Mouse (Mus musculus) thymus, adult 2 months (tissue): ENCODE results near the gene Sec24b. TPM values are rescaled to one million over a fixed set of nuclear protein-coding genes. Genes with fewer than 3 reads are reported as not detected.

Experiments used
- DNase-seq: peaks from one replicate; pipeline ENCODE4 v3.0.0; 2021
- H3K27ac ChIP-seq: fragments of 200-500 bp; 2 replicates; pipeline ENCODE4 v1.5.1; 2012; ENCODE audit warnings: low read length, control low read depth; ENCODE audit not compliant: control insufficient read depth, insufficient read depth
- H3K27me3 ChIP-seq: fragments of 200-500 bp; 2 replicates; pipeline ENCODE4 v1.6.1; 2012; ENCODE audit warnings: mild to moderate bottlenecking, low read length, moderate library complexity, mixed read lengths; ENCODE audit not compliant: control insufficient read depth, insufficient read depth
- H3K36me3 ChIP-seq: fragments of 200-500 bp; 2 replicates; pipeline ENCODE4 v1.6.1; 2012; ENCODE audit warnings: mild to moderate bottlenecking, low read length, moderate library complexity; ENCODE audit not compliant: control insufficient read depth, insufficient read depth
- H3K4me1 ChIP-seq: fragments of 200-500 bp; replicated peaks from 2 replicates; pipeline ENCODE4 v1.6.1; 2012; ENCODE audit warnings: low read length; ENCODE audit not compliant: control insufficient read depth, insufficient read depth
- H3K4me3 ChIP-seq: fragments of 200-500 bp; 2 replicates; pipeline ENCODE4 v1.5.1; 2012; ENCODE audit warnings: mild to moderate bottlenecking, low read length, control low read depth, moderate library complexity; ENCODE audit not compliant: control insufficient read depth, insufficient read depth
- CTCF ChIP-seq: fragments of 200-500 bp; IDR thresholded peaks from 2 replicates; pipeline ENCODE4 v1.5.1; 2012; ENCODE audit warnings: mild to moderate bottlenecking, control low read depth, low read length, moderate library complexity, borderline replicate concordance; ENCODE audit not compliant: control insufficient read depth, poor library complexity, insufficient read depth; ENCODE audit errors: extremely low read depth
- POLR2A ChIP-seq: fragments of 200-500 bp; IDR thresholded peaks from 2 replicates; pipeline ENCODE4 v1.6.1; 2012; ENCODE audit warnings: mild to moderate bottlenecking, low read length, control low read depth, moderate library complexity; ENCODE audit not compliant: control insufficient read depth, poor library complexity, insufficient read depth; ENCODE audit errors: extremely low read depth
- WGBS: fragments of 180-500 bp; shearing (Covaris S2); methylation state at CpG from one replicate; pipeline ENCODE4 v1.1.7; 2018; 5-methylcytosine and 5-hydroxymethylcytosine counted together
- polyA plus RNA-seq: library from polyadenylated mRNA; depleted of rRNA; stranded (reverse); fragments of >200 nt; gene quantifications from 2 replicates; pipeline ENCODE4 v1.2.3, GENCODE M21; 2012

Sec24b gene
- polyA plus RNA-seq, 1 experiment = 149 TPM

GRCm38 (mm10) chr3:129978716-129979115 is 82.6 kb downstream of the Sec24b start:
- TF ChIP-seq POLR2A = no peak
- no peak for TF ChIP-seq CTCF
- no peak for DNase-seq
- 96% methylated on average over 9 of the region's 9 CpGs for WGBS
- Histone ChIP-seq H3K27me3 (no peaks in the 10 kb centered on the region), H3K4me1 (no peaks in the 10 kb centered on the region), H3K4me3 (no peak overlapping the region), H3K36me3 (peaks cover 15% of the 10 kb centered on the region), H3K27ac (no peak overlapping the region)

DNA sequence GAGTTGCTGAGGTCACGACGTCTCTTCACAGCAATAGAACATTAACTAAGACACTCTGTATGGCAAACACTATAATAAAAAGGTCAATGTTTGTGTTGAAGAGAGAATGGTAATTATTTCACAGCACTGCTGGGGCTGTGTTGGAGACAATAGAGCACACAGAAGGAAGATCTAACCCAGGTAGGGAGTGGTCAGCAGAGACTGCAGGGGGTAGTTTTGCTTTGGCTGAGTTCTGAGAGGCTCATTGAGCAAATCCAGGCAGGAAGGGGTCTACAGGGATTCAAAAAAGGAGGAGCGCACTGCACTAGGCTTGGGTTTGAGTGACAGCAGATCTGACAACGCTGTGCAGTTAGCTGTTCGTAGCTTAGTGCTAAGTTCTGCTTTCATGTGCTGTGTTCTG is 85.0 kb downstream of the Sec24b start:
- 97% methylated on average over 5 of the region's 5 CpGs for WGBS
- no peaks in the 10 kb centered on the region for H3K27me3 ChIP-seq
- H3K4me3 ChIP-seq = no peak overlapping the region
- DNase-seq = no peak
- TF ChIP-seq CTCF (no peak), POLR2A (no peak)
- H3K36me3 ChIP-seq = no peaks in the 10 kb centered on the region
- H3K4me1 ChIP-seq = no peaks in the 10 kb centered on the region
- H3K27ac ChIP-seq = no peak overlapping the region

- TF ChIP-seq POLR2A = no peak
- TF ChIP-seq CTCF = no peak
- no peaks in the 10 kb centered on the region for H3K27me3 ChIP-seq
- WGBS = 30% methylated on average over 19 of the region's 19 CpGs
- peaks cover 15% of the 10 kb centered on the region for H3K4me1 ChIP-seq
- H3K36me3 ChIP-seq = no peaks in the 10 kb centered on the region
- peak overlapping the region; percentile 79 for H3K4me3 ChIP-seq
- no peak for DNase-seq
- no peak overlapping the region; the same call in 1 of the 2 replicates for H3K27ac ChIP-seq
Observed at GRCm38 (mm10) chr3:129970529-129971515, 90.5 kb downstream of the Sec24b start.

GRCm38 (mm10) chr3:129969432-129970395 is 91.6 kb downstream of the Sec24b start, which contains the start of gene Mcub:
Gene Mcub (minus strand): TSS chr3:129970206.
- no peak for TF ChIP-seq CTCF
- no peak for TF ChIP-seq POLR2A
- peak within 1 kb of the TSS; percentile 79 for H3K4me3 ChIP-seq
- peaks cover 17% of the 10 kb centered on the region for H3K4me1 ChIP-seq
- 1% methylated on average over 63 of the region's 63 CpGs for WGBS
- no peaks in the 10 kb centered on the region for H3K36me3 ChIP-seq
- peak; percentile 51 for DNase-seq
- no peaks in the 10 kb centered on the region for H3K27me3 ChIP-seq
- no peak within 1 kb of the TSS; the same call in 1 of the 2 replicates for H3K27ac ChIP-seq

DNA sequence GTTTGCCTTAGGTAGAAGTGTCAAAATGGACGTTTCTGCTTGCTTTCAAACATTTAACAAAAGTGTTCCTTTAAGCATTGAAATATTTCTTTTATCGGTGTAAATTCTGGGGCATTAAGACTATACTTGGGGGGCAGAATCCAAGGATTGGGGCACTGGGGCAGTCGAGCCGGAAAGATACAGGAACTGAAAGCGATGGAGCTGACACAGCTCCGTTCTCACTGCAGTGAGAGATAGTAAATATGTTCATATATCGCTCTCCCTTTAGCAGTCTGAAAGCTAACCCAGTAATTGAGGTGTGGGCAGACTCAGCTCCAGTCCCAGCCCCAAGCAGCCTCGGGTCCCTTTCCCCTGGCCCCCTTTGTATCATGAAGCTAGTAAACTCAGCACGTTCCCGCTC is 92.3 kb downstream of the Sec24b start:
- no peaks in the 10 kb centered on the region for H3K27me3 ChIP-seq
- peaks cover 17% of the 10 kb centered on the region for H3K4me1 ChIP-seq
- peak overlapping the region; percentile 79 for H3K4me3 ChIP-seq
- DNase-seq = no peak
- H3K36me3 ChIP-seq = no peaks in the 10 kb centered on the region
- WGBS = 24% methylated on average over 10 of the region's 10 CpGs
- H3K27ac ChIP-seq = no peak overlapping the region
- TF ChIP-seq POLR2A = no peak
- TF ChIP-seq CTCF = no peak

DNA sequence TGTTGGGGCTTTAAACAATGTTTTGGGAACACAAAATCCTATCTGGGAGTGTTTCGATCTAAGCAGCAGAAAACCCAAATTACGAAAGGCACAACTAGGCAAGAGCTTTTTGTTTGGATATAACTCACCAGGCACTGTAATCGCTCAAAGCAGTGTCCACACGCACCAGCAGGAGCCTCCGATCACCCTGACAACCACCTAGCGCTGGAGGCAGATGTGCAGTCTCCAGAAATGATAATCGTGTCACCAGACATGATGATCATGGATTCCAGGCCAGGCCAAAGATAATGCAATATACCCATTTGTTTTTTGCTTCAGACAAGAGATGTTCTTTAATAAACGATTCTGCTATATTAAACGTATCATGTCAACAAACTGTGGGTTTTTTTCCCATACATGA is 93.5 kb downstream of the Sec24b start:
- H3K4me3 ChIP-seq = no peak overlapping the region
- no peak for TF ChIP-seq CTCF
- TF ChIP-seq POLR2A = no peak
- WGBS = 89% methylated on average over 9 of the region's 9 CpGs
- no peak overlapping the region for H3K27ac ChIP-seq
- H3K36me3 ChIP-seq = no peaks in the 10 kb centered on the region
- H3K27me3 ChIP-seq = no peaks in the 10 kb centered on the region
- DNase-seq = no peak
- H3K4me1 ChIP-seq = peaks cover 17% of the 10 kb centered on the region
